Mouse (Mus musculus) retina, postnatal 1 day (tissue): ENCODE measurements at regions not wholly inside any gene's neighbourhood (a gene's known extent, or its start where the extent isn't known, plus 50 kb on each side); places are given as distances from the start of the nearest gene placed in this dataset.

Experiments
- DNase-seq: peaks from one replicate; pipeline ENCODE4 v3.0.0-alpha.2; 2012

DNA sequence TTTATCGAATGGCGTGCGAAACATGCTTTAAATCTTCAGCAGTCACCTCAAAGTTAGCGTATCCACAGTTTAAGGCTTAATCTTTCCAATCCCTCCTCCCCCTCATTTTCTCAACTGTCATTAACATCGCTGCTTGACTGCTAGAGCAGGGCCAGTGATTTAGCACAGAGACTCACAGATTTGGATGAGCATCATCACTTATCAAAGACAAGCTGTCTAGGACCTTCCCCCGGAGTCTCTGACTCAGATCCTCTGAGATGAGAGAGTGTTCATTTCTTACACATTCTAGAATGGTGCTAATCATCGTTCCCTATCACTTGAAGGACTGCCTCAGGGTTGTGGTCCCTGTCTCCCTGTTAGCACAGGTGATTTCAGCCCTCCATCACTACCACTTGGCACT, 112.1 kb upstream of the Tmem132c start:
- no peak for DNase-seq

GRCm38 (mm10) chr5:127134441-127134840, 107.2 kb upstream of the Tmem132c start:
- DNase-seq = no peak

- DNase-seq = no peak
Observed at GRCm38 (mm10) chr5:127140651-127141050, 101.0 kb upstream of the Tmem132c start.

GRCm38 (mm10) chr5:127160292-127160691, 81.3 kb upstream of the Tmem132c start:
- DNase-seq = peak; percentile 43

GRCm38 (mm10) chr5:127163376-127163775, 78.2 kb upstream of the Tmem132c start:
- DNase-seq = no peak

GRCm38 (mm10) chr5:127189021-127189420, 52.6 kb upstream of the Tmem132c start:
- DNase-seq = no peak
